Mouse (Mus musculus) ES-E14 (cell line): ENCODE results near the gene Npas3.

ENCODE experiments used
- CHD2 ChIP-seq: IDR thresholded peaks from 2 replicates; pipeline ENCODE4 v1.6.1; 2014; ENCODE audit warnings: mild to moderate bottlenecking, low read depth, low read length, inconsistent platforms
- HCFC1 ChIP-seq: IDR thresholded peaks from 2 replicates; pipeline ENCODE4 v1.6.1; 2012; ENCODE audit warnings: low read length, inconsistent platforms, borderline replicate concordance; ENCODE audit not compliant: insufficient read depth
- MAFK ChIP-seq: IDR thresholded peaks from 2 replicates; pipeline ENCODE4 v1.6.1; 2014; ENCODE audit warnings: mild to moderate bottlenecking, low read depth, low read length, inconsistent platforms; ENCODE audit not compliant: insufficient read depth
- ZNF384 ChIP-seq: IDR thresholded peaks from 2 replicates; pipeline ENCODE4 v1.6.1; 2012; ENCODE audit warnings: low read depth, low read length, inconsistent platforms

GRCm38 (mm10) chr12:53321944-53322343 is 73.5 kb downstream of the Npas3 start:
- TF ChIP-seq MAFK (no peak), HCFC1 (no peak), CHD2 (no peak), ZNF384 (no peak)
